Mouse (Mus musculus) limb, embryonic 11.5 days (tissue): ENCODE measurements around the gene Ralgds. TPM values are rescaled to one million over a fixed set of nuclear protein-coding genes. Genes with fewer than 3 reads are reported as not detected.

Experiments
- ATAC-seq: fragments of 200-750 bp; cut with Nextera tagmentation; 2 replicates; pipeline ENCODE4 v1.8.0; 2017; ENCODE audit warnings: low read depth; ENCODE audit not compliant: insufficient number of reproducible peaks, low FRiP score, low TSS enrichment
- DNase-seq: peaks from one replicate; pipeline ENCODE4 v3.0.0-alpha.2; 2015; ENCODE audit warnings: low spot score
- H3K27ac ChIP-seq: fragments of 300-500 bp; sonication (generic); replicated peaks from 2 replicates; pipeline ENCODE4 v1.5.1; 2014; ENCODE audit warnings: low read depth, mild to moderate bottlenecking, low read length
- H3K27me3 ChIP-seq: fragments of 300-500 bp; sonication (generic); 2 replicates; pipeline ENCODE4 v1.6.1; 2014; ENCODE audit warnings: mild to moderate bottlenecking, low read length, mixed read lengths; ENCODE audit not compliant: control insufficient read depth, insufficient read depth
- H3K36me3 ChIP-seq: fragments of 300-500 bp; sonication (generic); 2 replicates; pipeline ENCODE4 v1.6.1; 2014; ENCODE audit warnings: mild to moderate bottlenecking, low read length, moderate library complexity, mixed read lengths; ENCODE audit not compliant: control insufficient read depth, insufficient read depth
- H3K4me1 ChIP-seq: fragments of 300-500 bp; sonication (generic); 2 replicates; pipeline ENCODE4 v1.6.1; 2014; ENCODE audit warnings: low read length, mixed read lengths; ENCODE audit not compliant: control insufficient read depth, insufficient read depth
- H3K4me2 ChIP-seq: fragments of 300-500 bp; sonication (generic); 2 replicates; pipeline ENCODE4 v1.6.1; 2014; ENCODE audit warnings: low read depth, mild to moderate bottlenecking, moderate library complexity; ENCODE audit not compliant: severe bottlenecking
- H3K4me3 ChIP-seq: fragments of 300-500 bp; sonication (generic); 2 replicates; pipeline ENCODE4 v1.5.1; 2014; ENCODE audit warnings: low read depth, low read length
- H3K9ac ChIP-seq: fragments of 300-500 bp; sonication (generic); 2 replicates; pipeline ENCODE4 v1.6.1; 2014; ENCODE audit warnings: mild to moderate bottlenecking, low read length
- H3K9me3 ChIP-seq: fragments of 300-500 bp; sonication (generic); 2 replicates; pipeline ENCODE4 v1.6.1; 2016; ENCODE audit warnings: low read length; ENCODE audit not compliant: control insufficient read depth
- WGBS: fragments of 180-500 bp; shearing (Covaris S2); extraction: QIAGEN DNeasy Blood & Tissue Kit; methylation state at CpG from one replicate; pipeline ENCODE4 v1.1.7; 2014; 5-methylcytosine and 5-hydroxymethylcytosine counted together
- polyA plus RNA-seq: library from polyadenylated mRNA; unstranded; fragments of >200 nt; fragmentation: Nextera tagmentation; extraction: Ambion mirVana; gene quantifications from 2 replicates; pipeline ENCODE4 v1.2.1, GENCODE M21; 2014

The Ralgds gene
- polyA plus RNA-seq, 1 experiment from 2014 or later = 37.3 TPM

- no peaks in the 10 kb centered on the region for H3K36me3 ChIP-seq
- DNase-seq = peak; percentile 94
- H3K4me2 ChIP-seq = peak overlapping the region; percentile 92
- no peaks in the 10 kb centered on the region for H3K27me3 ChIP-seq
- ATAC-seq = no peak
- no peaks in the 10 kb centered on the region for H3K9me3 ChIP-seq
- peak overlapping the region; percentile 68 for H3K4me3 ChIP-seq
- H3K4me1 ChIP-seq = peaks cover 6% of the 10 kb centered on the region; the same call in 1 of the 2 replicates
- 19% methylated on average over 5 of the region's 5 CpGs for WGBS
- no peak overlapping the region for H3K27ac ChIP-seq
- H3K9ac ChIP-seq = peak overlapping the region; percentile 90; the same call in 1 of the 2 replicates
Measured at GRCm38 (mm10) chr2:28514489-28514888, 1.6 kb downstream of the Ralgds start.

GRCm38 (mm10) chr2:28517206-28517909 lies 4.4 kb downstream of the Ralgds start:
- Histone ChIP-seq H3K9me3 (no peaks in the 10 kb centered on the region), H3K27me3 (no peaks in the 10 kb centered on the region), H3K4me2 (no peak overlapping the region), H3K27ac (no peak overlapping the region), H3K4me1 (peaks cover 9% of the 10 kb centered on the region; the same call in 1 of the 2 replicates), H3K9ac (no peak overlapping the region), H3K4me3 (no peak overlapping the region), H3K36me3 (no peaks in the 10 kb centered on the region)
- peak; percentile 87 for DNase-seq
- 48% methylated on average over 5 of the region's 5 CpGs for WGBS
- ATAC-seq = no peak

GRCm38 (mm10) chr2:28518231-28518630 lies 5.3 kb downstream of the Ralgds start:
- DNase-seq (no peak), ATAC-seq (no peak)
- H3K27me3 ChIP-seq = no peaks in the 10 kb centered on the region
- no peak overlapping the region for H3K27ac ChIP-seq
- no peak overlapping the region for H3K4me3 ChIP-seq
- H3K36me3 ChIP-seq = no peaks in the 10 kb centered on the region
- no peaks in the 10 kb centered on the region for H3K9me3 ChIP-seq
- no peak overlapping the region for H3K4me2 ChIP-seq
- H3K4me1 ChIP-seq = peaks cover 9% of the 10 kb centered on the region; the same call in 1 of the 2 replicates
- H3K9ac ChIP-seq = no peak overlapping the region
- 34% methylated on average over 2 of the region's 2 CpGs for WGBS

- H3K27ac ChIP-seq = no peak overlapping the region
- H3K36me3 ChIP-seq = no peaks in the 10 kb centered on the region
- ATAC-seq (no peak), DNase-seq (no peak)
- WGBS = 73% methylated on average over 5 of the region's 5 CpGs
- peaks cover 21% of the 10 kb centered on the region for H3K4me1 ChIP-seq
- H3K9me3 ChIP-seq = no peaks in the 10 kb centered on the region
- no peak overlapping the region for H3K4me2 ChIP-seq
- H3K9ac ChIP-seq = no peak overlapping the region
- H3K27me3 ChIP-seq = no peaks in the 10 kb centered on the region
- no peak overlapping the region for H3K4me3 ChIP-seq
Measured at GRCm38 (mm10) chr2:28520581-28520980, 7.7 kb downstream of the Ralgds start.

- H3K9ac ChIP-seq = no peak overlapping the region
- 82% methylated on average over 6 of the region's 6 CpGs for WGBS
- H3K9me3 ChIP-seq = no peaks in the 10 kb centered on the region
- no peak overlapping the region for H3K4me2 ChIP-seq
- DNase-seq (no peak), ATAC-seq (no peak)
- peaks cover 30% of the 10 kb centered on the region for H3K4me1 ChIP-seq
- no peak overlapping the region for H3K4me3 ChIP-seq
- no peaks in the 10 kb centered on the region for H3K27me3 ChIP-seq
- H3K27ac ChIP-seq = no peak overlapping the region
- H3K36me3 ChIP-seq = no peaks in the 10 kb centered on the region
Measured at GRCm38 (mm10) chr2:28521571-28522151, 8.7 kb downstream of the Ralgds start.

- H3K27me3 ChIP-seq = no peaks in the 10 kb centered on the region
- no peaks in the 10 kb centered on the region for H3K9me3 ChIP-seq
- no peak overlapping the region for H3K4me2 ChIP-seq
- H3K27ac ChIP-seq = no peak overlapping the region
- H3K4me1 ChIP-seq = peaks cover 31% of the 10 kb centered on the region
- WGBS = 78% methylated on average over 4 of the region's 4 CpGs
- no peak for ATAC-seq
- no peak overlapping the region for H3K9ac ChIP-seq
- no peaks in the 10 kb centered on the region for H3K36me3 ChIP-seq
- no peak overlapping the region for H3K4me3 ChIP-seq
- no peak for DNase-seq
Measured at GRCm38 (mm10) chr2:28522166-28522565, 9.2 kb downstream of the Ralgds start.

- Histone ChIP-seq H3K4me1 (peaks cover 27% of the 10 kb centered on the region), H3K27ac (no peak overlapping the region), H3K36me3 (no peaks in the 10 kb centered on the region), H3K27me3 (no peaks in the 10 kb centered on the region), H3K4me2 (no peak overlapping the region), H3K4me3 (no peak overlapping the region), H3K9me3 (no peaks in the 10 kb centered on the region), H3K9ac (no peak overlapping the region)
- ATAC-seq (no peak), DNase-seq (no peak)
- WGBS = 15% methylated on average over 5 of the region's 5 CpGs
Measured at GRCm38 (mm10) chr2:28523643-28524117, 10.8 kb downstream of the Ralgds start.

GRCm38 (mm10) chr2:28524406-28524805 lies 11.5 kb downstream of the Ralgds start:
- no peak overlapping the region for H3K9ac ChIP-seq
- DNase-seq = no peak
- H3K4me2 ChIP-seq = no peak overlapping the region
- H3K27me3 ChIP-seq = no peaks in the 10 kb centered on the region
- no peaks in the 10 kb centered on the region for H3K36me3 ChIP-seq
- no peaks in the 10 kb centered on the region for H3K9me3 ChIP-seq
- no peak overlapping the region for H3K4me3 ChIP-seq
- peaks cover 27% of the 10 kb centered on the region for H3K4me1 ChIP-seq
- no peak overlapping the region for H3K27ac ChIP-seq
- 80% methylated on average over 10 of the region's 10 CpGs for WGBS
- no peak for ATAC-seq
